Mouse (Mus musculus) lung, adult 2 months (tissue): ENCODE results near the gene Il12rb1.

Source experiments
- CTCF ChIP-seq: fragments of 200-500 bp; IDR thresholded peaks from 2 replicates; pipeline ENCODE4 v1.5.1; 2011; ENCODE audit warnings: mild to moderate bottlenecking, low read length, control low read depth; ENCODE audit not compliant: insufficient read depth
- POLR2A ChIP-seq: fragments of 200-500 bp; IDR thresholded peaks from 2 replicates; pipeline ENCODE4 v1.6.1; 2011; ENCODE audit warnings: low read depth, mild to moderate bottlenecking, control low read depth, low read length, borderline replicate concordance; ENCODE audit errors: extremely low read depth

- TF ChIP-seq CTCF: no peak
- no peak for TF ChIP-seq POLR2A
These were observed 3.8 kb downstream of the Il12rb1 start for GRCm38 (mm10) chr8:70812055-70812454.
